Mouse (Mus musculus) kidney, postnatal 0 days (tissue): ENCODE results near the gene Olfr133. TPM values are rescaled to one million over a fixed set of nuclear protein-coding genes. Genes with fewer than 3 reads are reported as not detected.
"Not testable (repeated sequence)": the region's sequence is repeated elsewhere in the genome, so short reads cannot be mapped to it uniquely, and the experiment has no call there.

Experiments used
- ATAC-seq: fragments of 200-750 bp; cut with Nextera tagmentation; replicated peaks from 2 replicates; pipeline ENCODE4 v1.8.0; 2017; ENCODE audit warnings: low read depth, moderate number of reproducible peaks, moderate TSS enrichment, moderate library complexity; ENCODE audit not compliant: low FRiP score
- DNase-seq: peaks from one replicate; pipeline ENCODE4 v3.0.0-alpha.2; 2016; ENCODE audit warnings: low spot score
- H3K27ac ChIP-seq: fragments of 300-500 bp; sonication (generic); 2 replicates; pipeline ENCODE4 v1.5.1; 2014; ENCODE audit warnings: mild to moderate bottlenecking
- H3K27me3 ChIP-seq: fragments of 300-500 bp; sonication (generic); 2 replicates; pipeline ENCODE4 v1.6.1; 2014; ENCODE audit warnings: low read length, mixed read lengths; ENCODE audit not compliant: insufficient read depth
- H3K36me3 ChIP-seq: fragments of 300-500 bp; sonication (generic); 2 replicates; pipeline ENCODE4 v1.6.1; 2014; ENCODE audit warnings: low read length, mixed read lengths; ENCODE audit not compliant: insufficient read depth
- H3K4me1 ChIP-seq: fragments of 300-500 bp; sonication (generic); replicated peaks from 2 replicates; pipeline ENCODE4 v1.6.1; 2014; ENCODE audit warnings: antibody characterized with exemption, low read length, mixed read lengths; ENCODE audit not compliant: insufficient read depth
- H3K4me2 ChIP-seq: fragments of 300-500 bp; sonication (generic); 2 replicates; pipeline ENCODE4 v1.6.1; 2014; ENCODE audit warnings: mild to moderate bottlenecking, low read length, moderate library complexity, mixed read lengths
- H3K4me3 ChIP-seq: fragments of 300-500 bp; sonication (generic); replicated peaks from 2 replicates; pipeline ENCODE4 v1.5.1; 2014; ENCODE audit warnings: low read depth, low read length
- H3K9ac ChIP-seq: fragments of 300-500 bp; sonication (generic); 2 replicates; pipeline ENCODE4 v1.6.1; 2014; ENCODE audit warnings: low read depth, low read length
- H3K9me3 ChIP-seq: fragments of 300-500 bp; sonication (generic); replicated peaks from 2 replicates; pipeline ENCODE4 v1.6.1; 2016; ENCODE audit warnings: low read length, inconsistent platforms, mixed read lengths
- CTCF ChIP-seq: IDR thresholded peaks from 2 replicates; pipeline ENCODE4 v1.5.1; 2016; ENCODE audit warnings: antibody characterized with exemption, low read depth, mild to moderate bottlenecking, moderate library complexity
- WGBS: fragments of 180-500 bp; shearing (Covaris S2); extraction: QIAGEN DNeasy Blood & Tissue Kit; methylation state at CpG from one replicate; pipeline ENCODE4 v1.1.7; 2014; 5-methylcytosine and 5-hydroxymethylcytosine counted together
- polyA plus RNA-seq: library from polyadenylated mRNA; unstranded; fragments of >200 nt; fragmentation: Nextera tagmentation; extraction: Ambion mirVana; gene quantifications from 2 replicates; pipeline ENCODE4 v1.2.1, GENCODE M21; 2015

The Olfr133 gene
- polyA plus RNA-seq, result not detected in 2 replicates

- WGBS, result 76% methylated on average over 2 of the region's 2 CpGs
- no peak for ATAC-seq
- Histone ChIP-seq H3K4me1 (no peaks in the 10 kb centered on the region), H3K9ac (no peak within 1 kb of the TSS), H3K36me3 (no peaks in the 10 kb centered on the region), H3K4me2 (no peak within 1 kb of the TSS), H3K9me3 (no peaks in the 10 kb centered on the region), H3K27ac (no peak within 1 kb of the TSS), H3K4me3 (no peak within 1 kb of the TSS), H3K27me3 (no peaks in the 10 kb centered on the region)
- DNase-seq, result no peak
- TF ChIP-seq CTCF, result no peak
Observed at GRCm38 (mm10) chr17:38144981-38145380, at the start of gene Olfr133. Olfr133 (plus strand) TSS chr17:38145281.

DNA sequence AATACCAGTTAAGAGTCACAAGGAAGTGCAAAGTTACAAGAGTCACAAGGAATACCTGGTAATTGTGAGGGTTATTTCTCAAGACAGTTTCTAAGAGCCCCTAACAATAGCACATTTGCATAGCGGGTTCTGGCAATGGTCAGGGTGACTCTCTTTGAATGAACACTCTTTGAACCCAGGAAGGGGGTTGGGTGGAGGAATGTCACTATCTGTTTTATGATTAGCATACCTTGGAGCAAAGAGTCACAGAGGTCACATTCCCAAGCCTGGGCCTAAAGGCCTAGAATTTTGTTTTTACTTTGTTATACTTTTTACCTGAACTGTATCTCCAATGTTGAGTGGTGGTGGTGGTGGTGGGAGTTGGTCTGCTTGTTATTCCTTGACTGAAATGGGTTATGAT, 20.9 kb upstream of the Olfr133 start:
- not testable (repeated sequence) for H3K4me1 ChIP-seq, ATAC-seq, H3K9ac ChIP-seq, H3K27me3 ChIP-seq, H3K27ac ChIP-seq, DNase-seq, H3K9me3 ChIP-seq, H3K4me3 ChIP-seq, H3K4me2 ChIP-seq, H3K36me3 ChIP-seq
- 69% methylated on average over 1 of the region's 1 CpGs for WGBS

DNA sequence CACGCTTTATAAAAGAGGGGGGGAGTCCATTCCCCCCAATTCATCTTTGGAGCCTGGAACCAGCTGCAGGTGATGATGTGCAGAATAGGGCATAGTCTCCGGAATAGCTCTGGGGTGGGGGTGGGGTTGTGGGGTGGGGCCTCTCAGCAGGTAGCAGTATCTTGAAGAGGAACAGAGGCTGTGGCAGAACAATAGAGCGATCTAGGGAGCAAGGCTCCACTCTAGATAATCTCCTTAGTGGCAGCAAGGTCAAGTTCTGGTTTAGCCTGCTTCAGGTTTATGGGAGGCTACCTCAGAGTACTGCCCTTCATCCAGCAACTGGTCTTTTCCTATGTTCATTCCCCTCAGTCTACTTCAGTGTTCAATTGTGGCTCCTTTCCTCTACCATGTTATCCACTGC, 19.7 kb upstream of the Olfr133 start:
- not testable (repeated sequence) for H3K9ac ChIP-seq, H3K27ac ChIP-seq, DNase-seq, H3K9me3 ChIP-seq, H3K27me3 ChIP-seq, H3K4me2 ChIP-seq, H3K4me1 ChIP-seq, H3K4me3 ChIP-seq, H3K36me3 ChIP-seq, ATAC-seq
- WGBS, result 77% methylated on average over 3 of the region's 3 CpGs

- no peaks in the 10 kb centered on the region for H3K4me1 ChIP-seq
- no peak within 1 kb of the TSS for H3K4me3 ChIP-seq
- DNase-seq (no peak), ATAC-seq (no peak)
- no peaks in the 10 kb centered on the region for H3K9me3 ChIP-seq
- no peak within 1 kb of the TSS for H3K27ac ChIP-seq
- 41% methylated on average over 1 of the region's 1 CpGs for WGBS
- TF ChIP-seq CTCF, result no peak
- no peak within 1 kb of the TSS for H3K4me2 ChIP-seq
- H3K27me3 ChIP-seq, result no peaks in the 10 kb centered on the region
- no peak within 1 kb of the TSS for H3K9ac ChIP-seq
- H3K36me3 ChIP-seq, result no peaks in the 10 kb centered on the region
Observed at GRCm38 (mm10) chr17:38134426-38134825, 10.7 kb upstream of the Olfr133 start, which contains the start of gene Olfr132. Olfr132 (minus strand) TSS chr17:38134526.

DNA sequence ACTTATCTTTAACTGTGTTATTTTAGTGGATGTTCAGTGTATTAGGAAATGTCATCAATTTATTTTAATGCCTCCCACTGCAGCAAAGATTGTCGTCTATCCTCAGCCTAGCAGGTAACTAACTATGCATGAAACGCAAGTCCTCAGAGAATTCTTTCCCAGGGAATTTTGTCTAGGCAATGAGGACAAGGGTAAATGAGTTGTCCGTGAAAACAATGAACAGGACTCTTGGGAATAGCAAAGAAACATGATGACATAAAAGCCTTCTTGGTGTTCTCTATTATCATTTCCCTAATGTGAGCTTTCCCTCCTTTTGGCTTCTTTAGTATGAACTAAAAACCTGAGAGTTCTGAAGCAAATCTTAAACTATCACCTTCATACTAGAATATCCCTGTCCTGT, 26.0 kb downstream of the Olfr133 start, which contains the start of gene Olfr134:
TSS of gene Olfr134 (plus strand) at position 301 of the 400 bp plus-strand sequence.
- no peak for TF ChIP-seq CTCF
- 70% methylated on average over 3 of the region's 3 CpGs for WGBS
- DNase-seq, result no peak
- no peak for ATAC-seq
- H3K27ac ChIP-seq, result no peak within 1 kb of the TSS
- H3K4me2 ChIP-seq, result no peak within 1 kb of the TSS
- no peaks in the 10 kb centered on the region for H3K4me1 ChIP-seq
- no peaks in the 10 kb centered on the region for H3K36me3 ChIP-seq
- H3K27me3 ChIP-seq, result no peaks in the 10 kb centered on the region
- no peaks in the 10 kb centered on the region for H3K9me3 ChIP-seq
- H3K9ac ChIP-seq, result no peak within 1 kb of the TSS
- no peak within 1 kb of the TSS for H3K4me3 ChIP-seq

Other genes with a start within 250 kb of the Olfr133 start
- not detected in 2 replicates for gene Olfr127, start 244.8 kb upstream of the Olfr133 start, polyA plus RNA-seq
- gene Olfr128, start 224.7 kb upstream of the Olfr133 start, polyA plus RNA-seq, result not detected in 2 replicates
- gene Olfr761, start 192.2 kb upstream of the Olfr133 start, polyA plus RNA-seq, result not detected in 2 replicates
- not detected in 2 replicates for gene Olfr129, start 85.2 kb upstream of the Olfr133 start, polyA plus RNA-seq
- gene Olfr130, start 81.4 kb upstream of the Olfr133 start, polyA plus RNA-seq, result not detected in 2 replicates
- not detected in 2 replicates for gene Olfr131, start 56.6 kb upstream of the Olfr133 start, polyA plus RNA-seq
- not detected in 2 replicates for gene Olfr132, start 10.8 kb upstream of the Olfr133 start, polyA plus RNA-seq
- gene Olfr134, start 26.1 kb downstream of the Olfr133 start, polyA plus RNA-seq, result not detected in 2 replicates
- gene Olfr135, start 59.1 kb downstream of the Olfr133 start, polyA plus RNA-seq, result not detected in 2 replicates
- gene Olfr138, start 115.8 kb downstream of the Olfr133 start, polyA plus RNA-seq, result not detected in 2 replicates
- gene Olfr137, start 162.3 kb downstream of the Olfr133 start, polyA plus RNA-seq, result not detected in 2 replicates
- not detected in 2 replicates for gene Olfr136, start 184.6 kb downstream of the Olfr133 start, polyA plus RNA-seq